Mouse (Mus musculus) lung, adult 2 months (tissue): ENCODE measurements around the gene Atp10a.

Experiments used
- CTCF ChIP-seq: fragments of 200-500 bp; IDR thresholded peaks from 2 replicates; pipeline ENCODE4 v1.5.1; 2011; ENCODE audit warnings: mild to moderate bottlenecking, low read length, control low read depth; ENCODE audit not compliant: insufficient read depth
- POLR2A ChIP-seq: fragments of 200-500 bp; IDR thresholded peaks from 2 replicates; pipeline ENCODE4 v1.6.1; 2011; ENCODE audit warnings: low read depth, mild to moderate bottlenecking, control low read depth, low read length, borderline replicate concordance; ENCODE audit errors: extremely low read depth

- TF ChIP-seq CTCF = no peak
- TF ChIP-seq POLR2A = no peak
These were observed 5.1 kb downstream of the Atp10a start for GRCm38 (mm10) chr7:58661076-58661475.
